Mouse (Mus musculus): ENCODE data around the gene Celsr1.

DNA sequence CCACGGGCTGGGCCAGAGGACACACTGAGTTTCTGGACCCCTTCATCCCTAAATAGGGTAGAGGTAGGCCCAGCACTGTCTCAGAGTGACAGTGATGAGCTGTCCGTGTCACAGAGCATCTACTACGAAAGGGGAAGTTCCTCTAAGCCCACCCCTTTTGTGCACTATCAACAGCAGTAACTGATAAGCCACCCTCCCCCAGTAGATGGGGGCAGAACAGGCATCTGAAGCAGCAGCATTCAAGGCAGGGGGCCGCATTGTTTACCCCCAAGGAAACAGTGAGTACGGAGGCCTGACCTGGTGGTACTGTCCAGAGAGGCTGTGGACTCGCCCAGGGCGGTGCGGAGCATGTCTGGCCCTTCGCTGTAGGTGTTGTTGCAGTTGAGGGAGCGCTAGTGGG lies 131.1 kb downstream of the Celsr1 start:
- TF ChIP-seq EP300 (IDR thresholded peaks at IDR 0.05; ENCODE audit: low read length) (no peak), MYC (IDR thresholded peaks at IDR 0.05; ENCODE audit: low read depth, low read length) (no peak), ZMIZ1 (IDR thresholded peaks at IDR 0.05; ENCODE audit: low read depth, low read length) (no peak), MAX (IDR thresholded peaks at IDR 0.05; ENCODE audit: low read length) (no peak), CTCF (conservative IDR thresholded peaks at IDR 0.05 in 1 of 2, IDR thresholded peaks at IDR 0.05 in 1 of 2; ENCODE audit: low read depth in 2 of 2, low read length in 2 of 2) (no peak), GABPA (IDR thresholded peaks at IDR 0.05; ENCODE audit: insufficient replicate concordance, low read depth, low read length) (no peak), POLR2A (IDR thresholded peaks at IDR 0.05; ENCODE audit: low read depth, low read length) (no peak)
